Mouse (Mus musculus) brain, embryonic 14.5 days (tissue): ENCODE measurements around the gene D5Ertd579e.

Experiments
- CTCF ChIP-seq: fragments of 200-500 bp; IDR thresholded peaks from 2 replicates; pipeline ENCODE4 v1.5.1; 2012; ENCODE audit warnings: inconsistent platforms, mild to moderate bottlenecking, moderate library complexity, borderline replicate concordance; ENCODE audit not compliant: insufficient read depth, insufficient read length; ENCODE audit errors: extremely low read depth
- POLR2A ChIP-seq: fragments of 200-500 bp; IDR thresholded peaks from 2 replicates; pipeline ENCODE4 v1.6.1; 2012; ENCODE audit warnings: mild to moderate bottlenecking, inconsistent platforms, borderline replicate concordance; ENCODE audit not compliant: poor library complexity, insufficient read depth, insufficient read length, severe bottlenecking; ENCODE audit errors: extremely low read depth

- no peak for TF ChIP-seq POLR2A
- TF ChIP-seq CTCF = no peak
These were observed 26.6 kb upstream of the D5Ertd579e start for GRCm38 (mm10) chr5:36722415-36722856.
